Mouse (Mus musculus) thymus, adult 2 months (tissue): ENCODE measurements around the gene Cpxm2.

ENCODE experiments used
- CTCF ChIP-seq: fragments of 200-500 bp; IDR thresholded peaks from 2 replicates; pipeline ENCODE4 v1.5.1; 2012; ENCODE audit warnings: mild to moderate bottlenecking, control low read depth, low read length, moderate library complexity, borderline replicate concordance; ENCODE audit not compliant: control insufficient read depth, poor library complexity, insufficient read depth; ENCODE audit errors: extremely low read depth
- POLR2A ChIP-seq: fragments of 200-500 bp; IDR thresholded peaks from 2 replicates; pipeline ENCODE4 v1.6.1; 2012; ENCODE audit warnings: mild to moderate bottlenecking, low read length, control low read depth, moderate library complexity; ENCODE audit not compliant: control insufficient read depth, poor library complexity, insufficient read depth; ENCODE audit errors: extremely low read depth

DNA sequence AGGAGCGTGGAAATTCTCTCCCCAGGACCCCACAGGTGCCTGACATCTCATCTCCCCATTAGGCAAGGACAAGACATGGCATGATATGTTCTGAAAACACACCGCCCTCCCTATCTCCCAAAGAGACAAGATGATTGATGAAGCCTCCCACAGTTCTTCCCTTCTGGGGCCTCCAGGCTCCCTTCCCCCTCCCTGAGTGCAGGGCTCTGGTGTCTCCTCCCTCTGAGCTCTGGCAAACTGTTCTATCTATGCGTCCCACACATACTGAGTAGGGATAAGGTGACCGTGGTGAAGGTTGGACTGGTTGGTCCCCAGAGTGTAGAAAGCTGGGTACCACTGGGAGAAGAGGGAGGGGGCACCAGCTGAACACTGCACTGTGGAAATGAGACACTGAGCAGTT, 56.1 kb downstream of the Cpxm2 start:
- TF ChIP-seq POLR2A: no peak
- TF ChIP-seq CTCF: no peak
